Comparison of ENCODE assay signal across 15 mouse cellular contexts in genomic region chr17:43072142-43072786, GRCm38 (mm10). TPM values are rescaled to one million over a fixed set of nuclear protein-coding genes. Genes with fewer than 3 reads are reported as not detected.
A peak's percentile ranks its signal among the peaks of the same experiment; 100 is the strongest.
DNase-seq lines count a peak whose midpoint lies in the region; ATAC-seq and TF ChIP-seq lines count a peak whose summit lies in the region.
"Had no signal": no experiment of that assay in that cellular context is flagged by ENCODE, and none has a peak within 500 bp of the region (broad histone marks: within the 10 kb centered on the region; RNA-seq: fewer than 3 reads in every experiment).

No protein-coding gene starts in this region.

- H3K27me3 ChIP-seq in kidney, postnatal 0 days (ENCODE audit: insufficient read depth, low read length): no peaks in the 10 kb centered on the region
- H3K27me3 ChIP-seq in neural tube, embryonic 15.5 days (replicated peaks): no peaks in the 10 kb centered on the region
- H3K27me3 ChIP-seq: forebrain, embryonic 13.5 days; limb, embryonic 13.5 days; midbrain, embryonic 15.5 days; neural tube, embryonic 12.5 days had no signal

- no peak overlapping the region for H3K4me3 ChIP-seq in kidney, postnatal 0 days (replicated peaks; ENCODE audit: low read depth, low read length)
- H3K4me3 ChIP-seq in neural tube, embryonic 15.5 days (replicated peaks): no peak overlapping the region
- H3K4me3 ChIP-seq: embryonic facial prominence, embryonic 10.5 days; forebrain, embryonic 13.5 days; limb, embryonic 13.5 days; midbrain, embryonic 15.5 days; neural tube, embryonic 12.5 days had no signal

- H3K4me1 ChIP-seq in kidney, postnatal 0 days (replicated peaks; ENCODE audit: insufficient read depth, low read length): 0 out of 2 replicates have a peak, but pooled peaks cover 2% of the 10 kb centered on the region
- H3K4me1 ChIP-seq in neural tube, embryonic 15.5 days: peaks cover 18% of the 10 kb centered on the region

- 0 out of 2 replicates have a peak overlapping the region, but pooled peaks have one; percentile 10 for H3K27ac ChIP-seq in kidney, postnatal 0 days
- H3K27ac ChIP-seq in neural tube, embryonic 15.5 days (replicated peaks): no peak overlapping the region
- H3K27ac ChIP-seq: embryonic facial prominence, embryonic 10.5 days; forebrain, embryonic 13.5 days; limb, embryonic 13.5 days; midbrain, embryonic 15.5 days; neural tube, embryonic 12.5 days had no signal

- ATAC-seq in kidney, postnatal 0 days (replicated peaks; ENCODE audit: low FRiP score, low read depth): no peak
- ATAC-seq in erythroid progenitor cell, adult 5-6 weeks (replicated peaks; ENCODE audit: low FRiP score, poor library complexity, severe bottlenecking): peak; percentile 83
- peak; percentile 47 for ATAC-seq in megakaryocyte, adult 5-6 weeks (ENCODE audit: poor library complexity, severe bottlenecking)
- no peak for ATAC-seq in neural tube, embryonic 15.5 days (ENCODE audit: low FRiP score)
- ATAC-seq: forebrain, embryonic 13.5 days; midbrain, embryonic 15.5 days had no signal

- 64% methylated on average over 11 of the region's 11 CpGs for WGBS in kidney, postnatal 0 days
- WGBS in neural tube, embryonic 15.5 days: 80% methylated on average over 11 of the region's 11 CpGs

- no peak for TF ChIP-seq CTCF in kidney, postnatal 0 days (IDR thresholded peaks at IDR 0.05; ENCODE audit: low read depth)

- no peaks in the 10 kb centered on the region for H3K36me3 ChIP-seq in kidney, postnatal 0 days (ENCODE audit: insufficient read depth, low read length)
- peaks cover 12% of the 10 kb centered on the region for H3K36me3 ChIP-seq in neural tube, embryonic 15.5 days
- H3K36me3 ChIP-seq: limb, embryonic 13.5 days had no signal

- no peak overlapping the region for H3K9ac ChIP-seq in kidney, postnatal 0 days (ENCODE audit: low read depth, low read length)
- no peak overlapping the region for H3K9ac ChIP-seq in neural tube, embryonic 15.5 days (replicated peaks)
- H3K9ac ChIP-seq: forebrain, embryonic 13.5 days; limb, embryonic 13.5 days; midbrain, embryonic 15.5 days; neural tube, embryonic 12.5 days had no signal

- H3K9me3 ChIP-seq in kidney, postnatal 0 days (replicated peaks; ENCODE audit: low read length): no peaks in the 10 kb centered on the region
- H3K9me3 ChIP-seq in neural tube, embryonic 15.5 days (replicated peaks): no peaks in the 10 kb centered on the region
- H3K9me3 ChIP-seq: embryonic facial prominence, embryonic 10.5 days; forebrain, embryonic 13.5 days; limb, embryonic 13.5 days; midbrain, embryonic 15.5 days; neural tube, embryonic 12.5 days had no signal

- no peak overlapping the region for H3K4me2 ChIP-seq in kidney, postnatal 0 days (ENCODE audit: low read length)
- H3K4me2 ChIP-seq in neural tube, embryonic 15.5 days: no peak overlapping the region
- H3K4me2 ChIP-seq: forebrain, embryonic 13.5 days; limb, embryonic 13.5 days; midbrain, embryonic 15.5 days; neural tube, embryonic 12.5 days had no signal

- peak; percentile 62 for DNase-seq in kidney, postnatal 0 days (ENCODE audit: low spot score)
- DNase-seq in kidney, postnatal 25 days: no peak
- peak; percentile 56 for DNase-seq in c-Kit-positive CD71-positive TER-119-positive erythroid progenitor cells, embryonic 14.5 days (ENCODE audit: low spot score)
- no peak for DNase-seq in ovary, postnatal 14 days (ENCODE audit: low spot score)
- DNase-seq: adrenal gland, postnatal 25 days; cerebellum, adult 2 months; layer of hippocampus, postnatal 36 days had no signal

RNA-seq across cellular contexts. Expression of gene Tnfrsf21, which starts 55.9 kb away (rescaled TPM):
- polyA plus RNA-seq in kidney, postnatal 0 days (2015; fragmentation: Nextera tagmentation; extraction: Ambion mirVana): 52.6 and 53.7 TPM in 2 replicates
- total RNA-seq in erythroid progenitor cell, adult 5-6 weeks (2015; ENCODE audit: low replicate concordance): 17.6 and 19.5 TPM in 2 replicates
- 11.0 and 14.6 TPM in 2 replicates for total RNA-seq in erythroid progenitor cell, adult 5-6 weeks (2017; ENCODE audit: low replicate concordance)
- total RNA-seq in megakaryocyte, adult 5-6 weeks (2015): 107 and 122 TPM in 2 replicates
- 95.1 and 116 TPM in 2 replicates for total RNA-seq in megakaryocyte, adult 5-6 weeks (2017)
- 78.6 and 84.4 TPM in 2 replicates for polyA plus RNA-seq in neural tube, embryonic 15.5 days (2015; fragmentation: Nextera tagmentation; extraction: Ambion mirVana)

Comparison
In these comparisons a context has a peak if more than half of its experiments do, and no peak if none do; other contexts are left out.
1. DNase-seq: peak in kidney, postnatal 0 days (single experiment) and c-Kit-positive CD71-positive TER-119-positive erythroid progenitor cells, embryonic 14.5 days (single experiment); none in kidney, postnatal 25 days (0 of 2) and ovary, postnatal 14 days (single experiment).
2. ATAC-seq: peak in erythroid progenitor cell, adult 5-6 weeks (single experiment) and megakaryocyte, adult 5-6 weeks (single experiment); none in kidney, postnatal 0 days (single experiment) and neural tube, embryonic 15.5 days (single experiment).
3. RNA of gene Tnfrsf21, which starts 55.9 kb away (total RNA-seq): 95.1 to 122 TPM in megakaryocyte, adult 5-6 weeks; 11.0 to 19.5 TPM in erythroid progenitor cell, adult 5-6 weeks; every median in the first group is over 4 times any median in the second.